Comparison of ENCODE assay signal across 13 mouse cellular contexts in the genomic region with DNA sequence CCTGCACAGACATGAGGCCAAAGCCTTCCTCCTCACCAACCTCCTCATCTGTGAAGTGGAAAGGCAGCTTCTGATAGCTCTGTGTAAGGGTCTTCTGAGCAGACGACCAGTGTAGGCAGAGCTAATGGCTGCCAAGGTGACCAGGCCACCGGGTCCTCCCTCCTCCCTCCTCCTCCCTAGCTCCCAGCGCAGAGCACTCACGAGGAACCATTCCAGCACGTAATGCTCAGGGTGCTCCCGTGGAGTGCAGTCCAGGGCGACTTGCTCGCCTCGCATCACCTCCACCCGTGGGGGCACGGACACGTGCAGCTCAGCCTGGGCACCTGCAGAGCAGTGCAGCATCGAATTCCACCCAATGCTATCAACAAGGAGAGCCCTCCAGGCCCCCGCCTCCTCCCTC. TPM values are rescaled to one million over a fixed set of nuclear protein-coding genes. Genes with fewer than 3 reads are reported as not detected.
A peak's percentile ranks its signal among the peaks of the same experiment; 100 is the strongest.
DNase-seq lines count a peak whose midpoint lies in the region; ATAC-seq and TF ChIP-seq lines count a peak whose summit lies in the region.
"Had no signal": no experiment of that assay in that cellular context is flagged by ENCODE, and none has a peak within 500 bp of the region (broad histone marks: within the 10 kb centered on the region; RNA-seq: fewer than 3 reads in every experiment).

No protein-coding gene starts in this region.

- TF ChIP-seq CTCF in intestine, postnatal 0 days (IDR thresholded peaks at IDR 0.05; ENCODE audit: low read depth), result no peak

- no peak overlapping the region for H3K9ac ChIP-seq in intestine, embryonic 14.5 days (ENCODE audit: low read length)
- no peak overlapping the region for H3K9ac ChIP-seq in intestine, postnatal 0 days (ENCODE audit: low read depth, low read length)
- peak overlapping the region; percentile 75; the same call in 1 of the 2 replicates for H3K9ac ChIP-seq in embryonic facial prominence, embryonic 13.5 days
- peak overlapping the region; percentile 67; the same call in 1 of the 2 replicates for H3K9ac ChIP-seq in kidney, embryonic 14.5 days (ENCODE audit: low read depth, low read length)

- no peak for TF ChIP-seq POLR2A in myocyte (IDR thresholded peaks at IDR 0.05; ENCODE audit: insufficient read length, low read depth)

- H3K27ac ChIP-seq in intestine, embryonic 14.5 days (ENCODE audit: low read depth), result no peak overlapping the region
- no peak overlapping the region for H3K27ac ChIP-seq in intestine, postnatal 0 days (ENCODE audit: low read depth, low read length)
- H3K27ac ChIP-seq in embryonic facial prominence, embryonic 13.5 days, result 0 out of 2 replicates have a peak overlapping the region, but pooled peaks have one; percentile 11
- H3K27ac ChIP-seq in kidney, embryonic 14.5 days (ENCODE audit: low read depth, low read length), result peak overlapping the region; percentile 53; the same call in 1 of the 2 replicates

- H3ac ChIP-seq in myocyte (ENCODE audit: control insufficient read depth, insufficient read length), result no peak overlapping the region

- no peak for DNase-seq in intestine, embryonic 14.5 days (ENCODE audit: low spot score)
- no peak for DNase-seq in urinary bladder, postnatal 14 days (ENCODE audit: low spot score)
- no peak for DNase-seq in cerebellum, adult 18-20 months
- DNase-seq: adrenal gland, postnatal 14 days; cerebellum, adult 11 months; embryo, embryonic 11 days; thymus, adult 18-20 months had no signal

- peak overlapping the region; percentile 72; the same call in 1 of the 2 replicates for H3K4me2 ChIP-seq in intestine, embryonic 14.5 days (ENCODE audit: low read length)
- H3K4me2 ChIP-seq in intestine, postnatal 0 days (replicated peaks; ENCODE audit: low read depth), result no peak overlapping the region
- H3K4me2 ChIP-seq in embryonic facial prominence, embryonic 13.5 days, result peak overlapping the region; percentile 84
- H3K4me2 ChIP-seq in kidney, embryonic 14.5 days (replicated peaks; ENCODE audit: low read depth, low read length), result peak overlapping the region; percentile 67
- peak overlapping the region; percentile 6 for H3K4me2 ChIP-seq in myocyte (ENCODE audit: low read depth)

- H3K27me3 ChIP-seq in intestine, embryonic 14.5 days (replicated peaks; ENCODE audit: control insufficient read depth, insufficient read depth, low read length), result no peaks in the 10 kb centered on the region
- H3K27me3 ChIP-seq in intestine, postnatal 0 days (replicated peaks; ENCODE audit: control insufficient read depth, insufficient read depth, low read length), result no peaks in the 10 kb centered on the region
- peaks cover 6% of the 10 kb centered on the region for H3K27me3 ChIP-seq in embryonic facial prominence, embryonic 13.5 days
- no peaks in the 10 kb centered on the region for H3K27me3 ChIP-seq in kidney, embryonic 14.5 days (ENCODE audit: control insufficient read depth, insufficient read depth, low read length)
- H3K27me3 ChIP-seq in myocyte (ENCODE audit: control insufficient read depth, insufficient read depth, insufficient read length), result peaks cover 14% of the 10 kb centered on the region

- peaks cover 23% of the 10 kb centered on the region for H3K4me1 ChIP-seq in intestine, embryonic 14.5 days (replicated peaks; ENCODE audit: control insufficient read depth, insufficient read depth, low read length)
- H3K4me1 ChIP-seq in intestine, postnatal 0 days (replicated peaks; ENCODE audit: control insufficient read depth, insufficient read depth, low read length), result no peaks in the 10 kb centered on the region
- peaks cover 33% of the 10 kb centered on the region for H3K4me1 ChIP-seq in embryonic facial prominence, embryonic 13.5 days
- peaks cover 32% of the 10 kb centered on the region for H3K4me1 ChIP-seq in kidney, embryonic 14.5 days (ENCODE audit: control insufficient read depth, insufficient read depth, low read length)

- H3K36me3 ChIP-seq in intestine, embryonic 14.5 days (ENCODE audit: control insufficient read depth, insufficient read depth, low read length), result peaks cover 26% of the 10 kb centered on the region
- peaks cover 5% of the 10 kb centered on the region; the same call in 1 of the 2 replicates for H3K36me3 ChIP-seq in intestine, postnatal 0 days (ENCODE audit: control insufficient read depth, insufficient read depth)
- peaks cover 35% of the 10 kb centered on the region for H3K36me3 ChIP-seq in embryonic facial prominence, embryonic 13.5 days
- peaks cover 23% of the 10 kb centered on the region; the same call in 1 of the 2 replicates for H3K36me3 ChIP-seq in kidney, embryonic 14.5 days (ENCODE audit: control insufficient read depth, insufficient read depth, low read length)
- no peaks in the 10 kb centered on the region for H3K36me3 ChIP-seq in myocyte (ENCODE audit: control insufficient read depth, insufficient read depth)

- H3K9me3 ChIP-seq in intestine, embryonic 14.5 days (ENCODE audit: control insufficient read depth, low read length), result no peaks in the 10 kb centered on the region
- no peaks in the 10 kb centered on the region for H3K9me3 ChIP-seq in intestine, postnatal 0 days (ENCODE audit: control insufficient read depth)
- H3K9me3 ChIP-seq in embryonic facial prominence, embryonic 13.5 days, result no peaks in the 10 kb centered on the region
- no peaks in the 10 kb centered on the region for H3K9me3 ChIP-seq in kidney, embryonic 14.5 days (ENCODE audit: control insufficient read depth, low read length)

- no peak overlapping the region for H3K4me3 ChIP-seq in intestine, embryonic 14.5 days (ENCODE audit: low read depth, low read length)
- no peak overlapping the region for H3K4me3 ChIP-seq in intestine, postnatal 0 days (ENCODE audit: low read depth, low read length)
- peak overlapping the region; percentile 54 for H3K4me3 ChIP-seq in embryonic facial prominence, embryonic 13.5 days
- peak overlapping the region; percentile 51 for H3K4me3 ChIP-seq in kidney, embryonic 14.5 days (ENCODE audit: low read length)
- H3K4me3 ChIP-seq in myocyte, result no peak overlapping the region

- no peaks in the 10 kb centered on the region for H3K79me2 ChIP-seq in myocyte (ENCODE audit: control insufficient read depth, insufficient read depth)

- whole genome bisulfite sequencing in intestine, embryonic 14.5 days, result 68% methylated on average over 14 of the region's 14 CpGs
- 77% methylated on average over 14 of the region's 14 CpGs for WGBS in intestine, postnatal 0 days
- WGBS in embryonic facial prominence, embryonic 13.5 days, result 62% methylated on average over 14 of the region's 14 CpGs
- WGBS in kidney, embryonic 14.5 days, result 45% methylated on average over 14 of the region's 14 CpGs

- no peak for ATAC-seq in intestine, embryonic 14.5 days (replicated peaks; ENCODE audit: low FRiP score, low TSS enrichment, low read depth)
- ATAC-seq in intestine, postnatal 0 days, result no peak
- ATAC-seq in embryonic facial prominence, embryonic 13.5 days (ENCODE audit: insufficient number of reproducible peaks, insufficient read depth, low FRiP score, low TSS enrichment, low read depth), result no peak
- peak; percentile 5 for ATAC-seq in kidney, embryonic 14.5 days (ENCODE audit: low FRiP score, low TSS enrichment)
- ATAC-seq: CD4-positive, CD25-positive, alpha-beta regulatory T cell, adult 4 months; forebrain, embryonic 16.5 days had no signal

TF ChIP-seq in myocyte, 11 proteins besides CTCF, POLR2A, EP300 and RAD21:
- no peak for TF ChIP-seq SRF (IDR thresholded peaks at IDR 0.05; ENCODE audit: control insufficient read depth, insufficient read length, low read depth)
- no peak for TF ChIP-seq MYOG (IDR thresholded peaks at IDR 0.05; ENCODE audit: control insufficient read depth in 1 of 3, insufficient read depth in 1 of 3, insufficient read length in 2 of 3, low read depth in 2 of 3)
- no peak for TF ChIP-seq CEBPB (IDR thresholded peaks at IDR 0.05; ENCODE audit: insufficient read depth, poor library complexity, severe bottlenecking)
- no peak for TF ChIP-seq REST (IDR thresholded peaks at IDR 0.05; ENCODE audit: insufficient read depth, insufficient read length)
TF ChIP-seq in myocyte: peak in this region for 0.

RNA-seq across cellular contexts. Expression of gene Bcam, which starts 2.6 kb away (rescaled TPM):
- 89.6 and 93.4 TPM in 2 replicates for polyA plus RNA-seq in intestine, embryonic 14.5 days (2014; fragmentation: Nextera tagmentation; extraction: Ambion mirVana)
- polyA plus RNA-seq in intestine, postnatal 0 days (2015; fragmentation: Nextera tagmentation; extraction: Ambion mirVana), result 36.2 and 38.0 TPM in 2 replicates
- 98.1 and 116 TPM in 2 replicates for polyA plus RNA-seq in embryonic facial prominence, embryonic 13.5 days (2015; fragmentation: Nextera tagmentation; extraction: Ambion mirVana)
- 177 and 214 TPM in 2 replicates for polyA plus RNA-seq in kidney, embryonic 14.5 days (2014; fragmentation: Nextera tagmentation; extraction: Ambion mirVana)
- 29.3 TPM for polyA plus RNA-seq in myocyte (2012; fragmentation: generic; extraction: Trizol)

RNA-seq across cellular contexts. Expression of gene Nectin2, which starts 18.0 kb away (rescaled TPM):
- polyA plus RNA-seq in intestine, embryonic 14.5 days (2014; fragmentation: Nextera tagmentation; extraction: Ambion mirVana), result 136 TPM in 2 replicates
- 93.1 and 94.7 TPM in 2 replicates for polyA plus RNA-seq in intestine, postnatal 0 days (2015; fragmentation: Nextera tagmentation; extraction: Ambion mirVana)
- 82.9 and 87.0 TPM in 2 replicates for polyA plus RNA-seq in embryonic facial prominence, embryonic 13.5 days (2015; fragmentation: Nextera tagmentation; extraction: Ambion mirVana)
- polyA plus RNA-seq in kidney, embryonic 14.5 days (2014; fragmentation: Nextera tagmentation; extraction: Ambion mirVana), result 106 and 139 TPM in 2 replicates
- 27.1 TPM for polyA plus RNA-seq in myocyte (2012; fragmentation: generic; extraction: Trizol)

RNA-seq across cellular contexts. Expression of gene Cblc, which starts 28.4 kb away (rescaled TPM):
- polyA plus RNA-seq in intestine, embryonic 14.5 days (2014; fragmentation: Nextera tagmentation; extraction: Ambion mirVana), result 13.5 and 14.0 TPM in 2 replicates
- 54.8 and 56.5 TPM in 2 replicates for polyA plus RNA-seq in intestine, postnatal 0 days (2015; fragmentation: Nextera tagmentation; extraction: Ambion mirVana)
- 8.1 and 10.4 TPM in 2 replicates for polyA plus RNA-seq in embryonic facial prominence, embryonic 13.5 days (2015; fragmentation: Nextera tagmentation; extraction: Ambion mirVana)
- polyA plus RNA-seq in kidney, embryonic 14.5 days (2014; fragmentation: Nextera tagmentation; extraction: Ambion mirVana), result 4.7 and 7.3 TPM in 2 replicates
- polyA plus RNA-seq in myocyte (2012; fragmentation: generic; extraction: Trizol), result 0.90 TPM
- polyA plus RNA-seq: CD4-positive, CD25-positive, alpha-beta regulatory T cell, adult 4 months; forebrain, embryonic 16.5 days had no signal

RNA-seq across cellular contexts. Expression of gene Tomm40, which starts 53.0 kb away (rescaled TPM):
- polyA plus RNA-seq in intestine, embryonic 14.5 days (2014; fragmentation: Nextera tagmentation; extraction: Ambion mirVana), result 143 and 174 TPM in 2 replicates
- 80.1 and 85.5 TPM in 2 replicates for polyA plus RNA-seq in intestine, postnatal 0 days (2015; fragmentation: Nextera tagmentation; extraction: Ambion mirVana)
- polyA plus RNA-seq in embryonic facial prominence, embryonic 13.5 days (2015; fragmentation: Nextera tagmentation; extraction: Ambion mirVana), result 112 and 139 TPM in 2 replicates
- 159 and 177 TPM in 2 replicates for polyA plus RNA-seq in kidney, embryonic 14.5 days (2014; fragmentation: Nextera tagmentation; extraction: Ambion mirVana)
- 112 TPM for polyA plus RNA-seq in myocyte (2012; fragmentation: generic; extraction: Trizol)

RNA-seq across cellular contexts. Expression of gene Bcl3, which starts 54.3 kb away (rescaled TPM):
- polyA plus RNA-seq in intestine, embryonic 14.5 days (2014; fragmentation: Nextera tagmentation; extraction: Ambion mirVana), result 9.5 and 13.5 TPM in 2 replicates
- 19.0 and 23.7 TPM in 2 replicates for polyA plus RNA-seq in intestine, postnatal 0 days (2015; fragmentation: Nextera tagmentation; extraction: Ambion mirVana)
- polyA plus RNA-seq in embryonic facial prominence, embryonic 13.5 days (2015; fragmentation: Nextera tagmentation; extraction: Ambion mirVana), result 2.2 and 3.6 TPM in 2 replicates
- 3.5 and 4.2 TPM in 2 replicates for polyA plus RNA-seq in kidney, embryonic 14.5 days (2014; fragmentation: Nextera tagmentation; extraction: Ambion mirVana)
- polyA plus RNA-seq in myocyte (2012; fragmentation: generic; extraction: Trizol), result 19.2 TPM

Comparison
In these comparisons a context has a peak if more than half of its experiments do, and no peak if none do; other contexts are left out.
1. H3K27ac ChIP-seq: peak in embryonic facial prominence, embryonic 13.5 days (single experiment) and kidney, embryonic 14.5 days (single experiment); none in intestine, embryonic 14.5 days (single experiment) and intestine, postnatal 0 days (single experiment).
2. H3K4me3 ChIP-seq: peak in embryonic facial prominence, embryonic 13.5 days (single experiment) and kidney, embryonic 14.5 days (single experiment); none in intestine, embryonic 14.5 days (single experiment), intestine, postnatal 0 days (single experiment) and myocyte (single experiment).
3. H3K9ac ChIP-seq: peak in embryonic facial prominence, embryonic 13.5 days (single experiment) and kidney, embryonic 14.5 days (single experiment); none in intestine, embryonic 14.5 days (single experiment) and intestine, postnatal 0 days (single experiment).